Mouse (Mus musculus) layer of hippocampus, adult 8-10 months (tissue): ENCODE results near the gene Ocel1. TPM values are rescaled to one million over a fixed set of nuclear protein-coding genes. Genes with fewer than 3 reads are reported as not detected.

Experiments
- DNase-seq, 2 experiments: peaks; one replicate each; pipeline ENCODE4 v3.0.0; 2022; ENCODE audit warnings: low spot score in 2 of 2
- total RNA-seq, 4 experiments: library from RNA; stranded (reverse); gene quantifications; 2 replicates each; pipeline ENCODE4 v1.2.4; 2022

The Ocel1 gene
- total RNA-seq, 4 experiments from 2014 or later = 10.3 to 15.9 (median 14.1) TPM

GRCm38 (mm10) chr8:71403107-71403885 lies 32.2 kb downstream of the Ocel1 start:
- DNase-seq = no peak

GRCm38 (mm10) chr8:71404011-71404410 lies 32.9 kb downstream of the Ocel1 start:
- no peak for DNase-seq

GRCm38 (mm10) chr8:71404951-71405351 lies 33.9 kb downstream of the Ocel1 start:
- peak in 1 of 2 experiments; percentile 10 for DNase-seq

GRCm38 (mm10) chr8:71405401-71406098 lies 34.5 kb downstream of the Ocel1 start, which contains the start of gene Ankle1:
Gene Ankle1, plus strand, starts transcription at chr8:71406010.
- DNase-seq = peak; percentile 90 to 94

- peak in 1 of 2 experiments; percentile 21 for DNase-seq
Observed at GRCm38 (mm10) chr8:71406099-71407015, 35.3 kb downstream of the Ocel1 start.

GRCm38 (mm10) chr8:71407441-71407840 lies 36.3 kb downstream of the Ocel1 start:
- no peak for DNase-seq

- DNase-seq = no peak
Observed at GRCm38 (mm10) chr8:71408231-71408630, 37.1 kb downstream of the Ocel1 start.

GRCm38 (mm10) chr8:71411535-71412273 lies 40.6 kb downstream of the Ocel1 start:
- no peak for DNase-seq

- DNase-seq = no peak
Observed at GRCm38 (mm10) chr8:71422121-71422520, 51.0 kb downstream of the Ocel1 start.

Other genes with a start within 250 kb of the Ocel1 start
- 10 to 100 TPM; 32.0 to 43.6 (median 36.9) TPM for gene Myo9b, start 98.6 kb upstream of the Ocel1 start, total RNA-seq
- gene Haus8, start 98.4 kb upstream of the Ocel1 start, total RNA-seq = 10 to 100 TPM in 2 of 4 experiments, 1 to 10 TPM in 2; 9.2 to 13.0 (median 10.4) TPM
- gene Use1, start 4.5 kb upstream of the Ocel1 start, total RNA-seq = 100 to 1,000 TPM in 3 of 4 experiments, 10 to 100 TPM in 1; 98.8 to 130 (median 117) TPM
- gene Nr2f6, start 10.7 kb downstream of the Ocel1 start, total RNA-seq = 10 to 100 TPM; 38.7 to 46.1 (median 41.2) TPM
- gene Ushbp1, start 24.5 kb downstream of the Ocel1 start, total RNA-seq = 1 to 10 TPM; 3.5 to 4.9 (median 4.1) TPM
- gene Babam1, start 25.6 kb downstream of the Ocel1 start, total RNA-seq = 100 to 1,000 TPM in 3 of 4 experiments, 10 to 100 TPM in 1; 95.9 to 110 (median 108) TPM
- under 1 TPM; 0.18 to 0.72 (median 0.27) TPM for gene Ankle1, start 34.7 kb downstream of the Ocel1 start, total RNA-seq
- gene Abhd8, start 92.4 kb downstream of the Ocel1 start, total RNA-seq = 100 to 1,000 TPM; 200 to 255 (median 229) TPM
- 10 to 100 TPM; 38.6 to 47.2 (median 46.2) TPM for gene Mrpl34, start 93.7 kb downstream of the Ocel1 start, total RNA-seq
- gene Dda1, start 97.9 kb downstream of the Ocel1 start, total RNA-seq = 10 to 100 TPM; 74.9 to 82.2 (median 79.0) TPM
- gene Ano8, start 114.7 kb downstream of the Ocel1 start, total RNA-seq = 10 to 100 TPM; 48.4 to 55.9 (median 51.6) TPM
- gene Gtpbp3, start 116.8 kb downstream of the Ocel1 start, total RNA-seq = 10 to 100 TPM; 28.8 to 42.3 (median 32.5) TPM
- gene Plvap, start 140.5 kb downstream of the Ocel1 start, total RNA-seq = 1 to 10 TPM; 6.2 to 9.6 (median 7.4) TPM
- not detected for gene Ccdc194, start 154.4 kb downstream of the Ocel1 start, total RNA-seq
- 10 to 100 TPM in 2 of 4 experiments, 1 to 10 TPM in 2; 4.1 to 23.3 (median 8.6) TPM for gene Bst2, start 166.2 kb downstream of the Ocel1 start, total RNA-seq
- gene Mvb12a, start 171.6 kb downstream of the Ocel1 start, total RNA-seq = 10 to 100 TPM; 32.6 to 43.7 (median 36.8) TPM
- gene Tmem221, start 187.6 kb downstream of the Ocel1 start, total RNA-seq = 1 to 10 TPM in 1 of 4 experiments, under 1 TPM in 3; 0.27 to 1.3 (median 0.54) TPM
- gene Nxnl1, start 195.3 kb downstream of the Ocel1 start, total RNA-seq = under 1 TPM in 2 of 4 experiments, not detected in 2; 0.14 to 0.28 TPM
- 100 to 1,000 TPM; 107 to 130 (median 117) TPM for gene Slc27a1, start 197.6 kb downstream of the Ocel1 start, total RNA-seq
- gene Pgls, start 220.9 kb downstream of the Ocel1 start, total RNA-seq = 10 to 100 TPM; 29.1 to 38.5 (median 33.6) TPM
- gene Fam129c, start 226.3 kb downstream of the Ocel1 start, total RNA-seq = 1 to 10 TPM; 2.0 to 4.6 (median 3.5) TPM
- gene Colgalt1, start 239.7 kb downstream of the Ocel1 start, total RNA-seq = 10 to 100 TPM; 53.2 to 59.7 (median 53.8) TPM